Mouse (Mus musculus) adrenal gland, adult 18-20 months (tissue): Measurements from ENCODE around the gene Trim2. TPM values are rescaled to one million over a fixed set of nuclear protein-coding genes. Genes with fewer than 3 reads are reported as not detected.

Source experiments
- DNase-seq, 2 experiments: peaks; one replicate each; pipeline ENCODE4 v3.0.0; 2021 to 2022; ENCODE audit warnings: low spot score in 2 of 2
- total RNA-seq, 2 experiments: library from RNA; stranded (reverse); gene quantifications; 1 replicate in 1 of 2; 2 replicates in 1 of 2; pipeline ENCODE4 v1.2.3; 2021

Gene Trim2
- total RNA-seq, 2 experiments from 2014 or later, result 29.2 to 88.9 TPM

- peak; percentile 68 to 73 for DNase-seq
Observed at GRCm38 (mm10) chr3:84259281-84260023, 47.2 kb downstream of the Trim2 start.

DNA sequence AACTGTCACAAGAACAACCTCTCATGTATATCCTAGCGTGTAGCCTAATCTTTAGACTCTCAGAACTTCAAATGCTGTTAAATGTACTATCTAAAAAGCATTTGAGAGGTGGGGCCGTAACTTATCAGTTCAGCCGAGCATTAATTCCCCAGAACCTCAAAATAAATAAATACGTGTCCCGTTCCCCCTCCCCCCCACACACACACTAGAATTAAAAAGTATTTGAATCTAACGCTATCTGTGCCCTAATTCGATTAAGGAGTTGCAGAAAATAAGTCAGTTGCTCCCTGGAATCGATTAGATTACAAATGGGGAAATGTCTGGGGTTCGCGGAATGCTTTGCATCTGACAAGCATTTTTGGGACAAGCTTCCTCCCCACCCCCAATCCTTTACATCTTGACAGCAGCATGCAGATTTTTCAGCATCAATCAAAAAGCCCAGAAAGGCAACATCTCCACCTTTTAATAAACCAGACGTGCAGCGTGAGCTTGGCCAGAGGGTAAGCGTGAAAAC, 48.1 kb downstream of the Trim2 start:
- no peak for DNase-seq

DNA sequence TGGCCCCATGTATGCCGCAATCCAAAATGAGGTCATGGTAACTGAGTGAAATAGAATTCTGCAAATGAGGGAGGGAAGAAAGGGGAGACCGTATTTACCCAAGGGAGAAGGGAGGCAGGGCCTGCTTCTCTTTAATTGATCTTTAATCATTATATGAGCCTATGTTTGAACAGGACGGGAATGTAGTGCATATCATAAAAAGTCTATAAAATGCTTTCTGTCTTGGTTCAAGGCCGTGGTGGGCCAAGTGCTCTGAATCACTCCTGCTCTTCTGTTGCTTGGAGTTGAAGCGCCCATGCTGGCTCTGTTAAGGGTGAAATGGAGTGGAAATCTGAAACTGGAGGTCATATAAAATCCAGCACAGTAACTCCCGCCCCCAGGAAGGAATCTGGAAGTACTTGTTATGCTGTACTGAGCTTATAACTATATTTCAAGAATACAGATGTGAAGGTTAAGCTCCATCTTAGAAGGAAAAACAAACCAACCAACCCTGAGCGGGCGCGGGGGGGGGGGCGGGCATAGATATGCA, 48.6 kb downstream of the Trim2 start:
- no peak for DNase-seq

DNA sequence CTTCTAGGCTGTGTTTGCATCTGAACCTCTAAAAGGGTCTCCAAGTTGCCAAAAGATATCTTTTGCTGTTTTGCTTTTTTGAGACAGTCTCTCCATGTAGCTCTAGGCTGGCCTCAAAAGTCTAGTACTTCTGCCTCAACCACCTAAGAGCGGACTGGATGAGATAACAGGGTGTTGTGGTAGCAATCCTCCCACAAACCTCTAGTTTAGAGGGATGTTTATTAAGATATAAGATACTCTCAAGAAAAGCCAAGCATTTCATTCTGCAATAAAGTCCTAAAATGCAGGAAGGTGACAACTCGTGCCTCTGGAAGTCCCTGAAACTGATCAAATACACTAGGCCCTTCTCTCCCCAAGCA, 52.2 kb downstream of the Trim2 start:
- no peak for DNase-seq

DNA sequence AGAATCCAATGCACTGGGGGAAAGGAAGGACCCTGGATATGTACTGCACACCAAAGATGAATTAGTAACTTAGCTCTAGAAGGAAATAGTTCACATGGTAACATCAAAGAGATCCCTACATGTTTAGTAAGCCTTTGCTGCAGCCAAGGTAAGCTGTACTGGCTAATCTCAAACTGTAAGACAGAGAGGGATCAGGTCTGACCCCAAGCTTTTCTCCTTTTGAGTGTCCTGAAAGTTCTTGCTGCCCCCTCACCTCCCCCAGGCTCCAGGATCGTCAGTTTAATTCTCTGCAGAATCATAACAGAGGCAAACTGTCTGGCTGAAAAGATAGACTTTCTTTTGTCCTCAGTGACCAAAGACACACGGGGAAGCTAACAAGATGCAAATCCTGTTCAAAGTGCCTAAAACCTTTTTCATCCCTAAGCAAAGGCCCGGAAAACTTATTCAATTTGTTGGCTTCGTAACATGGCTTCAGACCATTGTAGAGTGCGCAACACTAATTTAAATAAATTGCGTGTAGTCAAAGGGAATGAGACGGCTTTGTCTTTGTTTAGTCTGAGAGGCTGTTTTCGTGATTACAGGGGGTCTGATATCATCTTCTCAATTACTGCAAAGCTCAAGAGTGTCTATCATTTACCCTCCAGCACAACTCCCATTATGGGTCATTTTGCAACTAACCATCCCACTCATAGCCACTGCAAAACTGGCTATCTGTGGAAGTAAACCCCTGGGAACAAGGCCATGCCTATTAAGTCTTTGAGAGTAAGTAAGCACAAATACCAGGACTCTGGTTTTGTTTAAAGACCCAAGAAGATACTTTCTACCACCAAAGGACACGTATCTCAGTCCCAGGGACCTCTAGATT, 52.8 kb downstream of the Trim2 start:
- no peak for DNase-seq

- no peak for DNase-seq
Observed at GRCm38 (mm10) chr3:84252776-84253654, 53.7 kb downstream of the Trim2 start.

- DNase-seq, result no peak
Observed at GRCm38 (mm10) chr3:84251721-84252120, 55.0 kb downstream of the Trim2 start.

DNA sequence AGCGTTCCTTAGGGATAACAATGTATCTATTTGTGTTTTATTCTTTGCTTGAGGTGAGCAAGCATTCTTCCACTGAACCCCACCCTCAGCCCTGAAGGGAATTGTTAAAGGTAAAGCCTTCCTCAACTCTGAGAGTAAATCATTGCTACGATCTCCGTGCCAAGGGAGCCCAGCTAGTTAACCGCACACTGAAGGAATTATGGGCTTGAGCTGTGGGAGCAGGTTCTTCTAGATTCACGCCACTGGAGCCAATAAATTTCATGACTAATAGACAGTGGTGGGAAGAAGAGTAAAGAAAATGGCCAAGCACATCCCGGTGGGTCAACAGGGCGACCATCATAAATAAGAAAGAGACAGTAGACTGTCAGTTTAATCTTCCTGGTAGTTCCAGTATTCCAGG, 56.4 kb downstream of the Trim2 start:
- DNase-seq, result no peak

GRCm38 (mm10) chr3:84247789-84248188, 58.9 kb downstream of the Trim2 start:
- DNase-seq, result no peak

DNA sequence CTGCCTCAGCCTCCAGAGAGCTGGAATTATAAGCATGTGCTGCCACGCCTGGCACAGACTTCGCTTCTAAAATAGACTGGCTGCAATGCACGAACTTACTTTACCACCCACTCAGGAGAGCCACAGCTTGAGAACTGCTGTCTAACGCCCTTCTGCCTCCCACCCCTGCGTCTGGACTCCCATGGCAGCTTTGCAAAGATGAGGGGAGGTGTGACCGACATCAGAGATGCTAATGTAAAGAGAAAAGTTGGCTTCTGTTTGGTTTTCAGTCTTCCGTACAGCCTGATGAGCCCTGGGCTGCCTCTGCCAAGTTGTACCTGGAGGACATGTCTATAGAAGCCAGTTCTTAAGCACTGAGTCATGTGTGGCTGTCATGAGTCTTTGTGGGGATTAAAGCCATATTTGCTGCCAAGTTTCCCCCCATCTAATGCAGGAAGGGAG, 60.2 kb downstream of the Trim2 start:
- no peak for DNase-seq

DNA sequence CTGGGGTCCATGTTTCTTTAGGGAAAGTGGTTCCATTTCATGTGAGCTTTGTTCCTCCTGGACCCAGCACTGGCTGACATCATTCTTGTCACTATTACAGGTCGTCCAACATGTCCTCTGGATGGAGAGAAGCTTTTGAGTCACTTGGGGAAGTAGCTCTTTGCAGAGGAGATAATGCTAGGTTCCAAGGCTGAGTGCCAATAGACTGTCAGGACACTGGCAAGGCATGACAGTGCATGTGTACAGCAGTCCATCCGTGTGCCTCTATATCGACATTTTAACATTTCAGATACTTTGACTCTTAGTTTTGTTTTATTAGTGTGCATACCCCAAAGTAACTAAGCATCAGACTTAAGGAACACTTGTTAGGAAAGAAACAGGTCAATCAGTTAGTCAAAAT, 63.6 kb downstream of the Trim2 start:
- no peak for DNase-seq

DNA sequence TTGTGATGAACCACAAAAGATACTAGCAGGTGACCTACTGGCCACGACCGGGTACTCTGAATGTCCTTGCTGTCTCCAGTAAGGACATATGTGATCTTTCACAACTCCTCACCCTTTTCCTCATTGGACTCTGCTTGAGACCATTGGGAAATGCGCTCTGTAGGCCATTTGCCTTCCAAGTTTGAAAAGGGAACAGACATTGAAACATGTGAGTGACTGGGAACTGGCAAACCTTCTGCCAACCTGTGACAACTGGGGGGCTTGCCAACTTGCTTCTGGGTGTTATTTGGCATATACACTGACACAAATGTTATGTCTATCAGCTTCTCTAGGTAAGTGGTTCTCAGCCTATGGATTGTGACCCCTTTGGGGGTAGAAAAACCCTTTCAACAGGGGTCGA, 64.2 kb downstream of the Trim2 start:
- no peak for DNase-seq

DNA sequence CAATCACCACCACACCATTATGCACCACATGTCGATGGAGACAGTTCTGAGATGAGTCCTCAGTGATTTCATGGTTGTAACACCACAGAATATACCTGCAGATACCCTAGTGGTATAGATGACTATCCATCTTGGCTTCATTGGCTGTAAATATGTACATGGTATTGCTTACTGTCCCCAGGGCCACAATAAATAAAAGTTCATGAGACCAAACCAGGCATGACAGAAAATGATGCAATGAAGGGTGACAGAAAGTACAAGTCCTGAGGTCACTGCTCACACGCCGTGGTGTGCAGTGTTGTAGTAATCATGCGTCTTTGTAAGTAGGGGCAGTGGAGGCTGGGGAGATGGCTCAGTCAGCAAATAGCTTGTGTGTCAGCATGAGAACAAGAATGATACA, 65.6 kb downstream of the Trim2 start:
- no peak for DNase-seq

DNA sequence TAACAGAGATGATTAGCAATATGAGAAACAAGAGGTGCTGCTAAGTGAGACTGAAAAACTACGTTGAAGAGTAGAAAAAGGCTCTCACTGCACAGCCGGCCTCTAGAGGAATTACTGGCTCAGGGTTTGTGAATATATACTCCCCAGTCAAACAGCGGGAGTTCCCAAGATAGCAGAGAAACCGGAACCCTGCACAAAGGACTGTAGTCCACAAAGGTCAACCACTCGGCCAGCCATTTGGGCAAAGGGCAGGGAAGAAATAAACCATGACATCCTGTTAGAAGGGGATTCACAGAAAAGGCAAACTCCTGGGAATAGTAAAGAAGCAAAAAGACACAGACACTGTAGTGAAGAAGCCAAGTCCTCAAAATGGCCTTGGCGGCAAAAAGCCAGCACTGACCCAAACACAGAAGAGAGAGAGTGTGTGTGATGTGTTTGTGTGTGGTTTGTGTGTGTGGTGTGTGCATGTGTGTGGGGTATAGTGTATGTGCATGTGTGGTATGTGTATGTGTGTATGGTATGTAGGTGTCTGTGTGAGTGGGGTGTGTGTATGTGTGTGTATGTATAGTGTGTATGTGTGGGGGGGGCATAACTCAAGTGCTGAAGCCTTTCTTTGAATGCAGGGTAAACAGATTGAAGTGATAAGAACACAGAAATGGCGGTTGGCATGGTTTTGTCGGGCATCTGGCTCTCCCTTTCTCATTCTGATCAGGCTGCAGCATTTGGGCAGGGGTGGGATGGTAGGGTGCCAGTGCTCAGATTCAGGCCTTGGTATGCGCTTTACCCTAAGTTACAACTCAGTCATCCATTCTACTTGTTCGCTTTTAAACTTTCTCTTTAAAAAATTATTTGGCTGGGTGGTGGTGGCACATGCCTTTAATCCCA, 71.0 kb downstream of the Trim2 start:
- DNase-seq, result no peak

DNA sequence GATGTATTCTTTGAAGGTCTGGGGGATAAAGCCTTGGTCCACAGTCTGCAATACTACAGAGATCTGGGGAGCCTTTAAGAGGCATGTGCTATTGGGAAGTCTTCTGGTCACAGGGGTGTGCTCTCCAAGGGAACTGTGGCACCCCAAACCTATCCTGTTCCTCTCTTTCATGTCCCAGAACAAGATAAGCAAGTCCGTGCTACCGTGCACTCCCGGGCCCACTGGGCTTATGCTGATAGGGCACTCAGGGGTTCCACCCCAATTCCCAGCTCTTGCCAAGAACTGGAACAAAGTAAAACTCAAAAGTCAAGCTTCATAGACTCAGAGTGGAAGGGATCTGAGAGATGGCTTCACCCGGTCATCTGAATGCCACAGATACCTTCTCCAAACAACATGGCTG, 72.1 kb downstream of the Trim2 start:
- DNase-seq, result no peak

DNA sequence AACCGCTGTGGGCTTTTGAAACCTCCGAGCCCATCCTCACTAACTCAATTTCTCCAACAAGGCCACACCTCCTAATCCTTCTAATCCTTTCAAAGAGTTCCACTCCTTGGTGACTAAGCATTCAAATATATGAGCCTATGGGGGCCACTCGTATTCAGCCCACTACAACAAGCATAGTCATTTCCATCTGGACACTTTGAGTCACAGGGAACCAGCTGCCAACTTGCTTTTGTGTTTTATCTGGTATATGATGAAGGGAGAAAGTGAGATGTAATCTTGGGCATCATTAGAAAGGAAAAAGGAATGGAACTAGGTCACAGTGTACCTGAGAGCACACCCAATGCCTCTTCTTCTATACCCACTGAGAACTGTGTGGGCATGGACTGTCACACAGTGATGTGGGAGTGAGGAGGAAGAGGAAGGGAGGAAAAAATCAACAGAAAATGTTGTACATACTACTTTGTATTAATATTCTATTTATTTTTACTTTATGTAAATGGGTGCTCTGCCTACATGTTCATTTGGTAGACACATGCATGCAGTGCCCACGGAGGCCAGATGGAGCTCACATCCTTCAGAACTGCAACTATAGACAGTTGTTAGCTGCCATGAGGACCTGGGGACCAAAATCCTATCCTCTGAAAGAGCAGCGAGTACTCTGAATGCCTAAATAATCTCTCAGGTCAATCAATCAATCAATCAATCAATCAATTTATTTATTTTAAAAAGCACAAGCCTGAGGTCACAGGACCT, 72.8 kb downstream of the Trim2 start:
- no peak for DNase-seq

DNA sequence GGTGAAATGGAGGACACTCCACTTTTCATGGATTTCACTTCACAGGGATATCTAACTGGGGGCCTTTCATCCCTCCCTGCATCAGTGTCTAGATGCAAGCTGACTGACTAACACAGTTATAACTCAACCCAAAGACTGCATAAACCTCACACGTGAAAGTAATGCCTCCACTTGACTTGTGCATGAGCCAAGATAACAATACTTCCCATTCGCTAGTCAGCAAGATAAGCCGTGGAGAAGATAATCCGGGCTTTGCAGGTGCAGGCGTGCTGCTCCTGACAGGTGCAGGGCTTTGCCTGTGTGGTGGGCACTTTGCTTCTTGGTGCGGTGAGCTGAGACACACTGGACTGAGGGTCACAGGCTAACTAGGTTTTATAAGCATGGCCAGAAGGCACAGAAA, 74.4 kb downstream of the Trim2 start:
- no peak for DNase-seq

GRCm38 (mm10) chr3:84230988-84231387, 75.7 kb downstream of the Trim2 start:
- DNase-seq, result peak; percentile 32 to 38

DNA sequence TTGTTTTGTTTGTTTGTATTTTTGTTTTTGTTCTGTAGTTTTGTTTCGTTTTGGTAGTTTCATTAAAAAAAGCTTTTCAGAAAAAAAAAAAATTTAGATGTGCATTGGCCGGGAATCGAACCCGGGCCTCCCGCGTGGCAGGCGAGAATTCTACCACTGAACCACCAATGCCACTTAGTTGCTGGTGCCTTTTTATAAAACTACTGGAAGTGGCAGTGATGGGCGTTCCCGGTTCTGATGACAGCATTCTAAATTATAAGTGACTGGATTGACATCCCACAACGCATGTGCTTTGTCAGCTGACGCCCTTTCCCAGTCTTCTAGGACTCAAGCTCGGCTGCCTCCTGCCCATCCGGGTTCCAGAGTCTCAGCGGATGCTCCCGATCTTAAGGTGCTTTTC, 77.8 kb downstream of the Trim2 start:
- peak; percentile 36 to 41 for DNase-seq
